Mouse (Mus musculus) spleen, postnatal 10 days (tissue): Measurements from ENCODE around the gene Egf.
"Not testable (repeated sequence)": the region's sequence is repeated elsewhere in the genome, so short reads cannot be mapped to it uniquely, and the experiment has no call there.

ENCODE experiments used
- DNase-seq, 2 experiments: peaks; one replicate each; pipeline ENCODE4 v3.0.0; 2021 to 2022; ENCODE audit warnings: low spot score in 2 of 2

Egf gene

DNA sequence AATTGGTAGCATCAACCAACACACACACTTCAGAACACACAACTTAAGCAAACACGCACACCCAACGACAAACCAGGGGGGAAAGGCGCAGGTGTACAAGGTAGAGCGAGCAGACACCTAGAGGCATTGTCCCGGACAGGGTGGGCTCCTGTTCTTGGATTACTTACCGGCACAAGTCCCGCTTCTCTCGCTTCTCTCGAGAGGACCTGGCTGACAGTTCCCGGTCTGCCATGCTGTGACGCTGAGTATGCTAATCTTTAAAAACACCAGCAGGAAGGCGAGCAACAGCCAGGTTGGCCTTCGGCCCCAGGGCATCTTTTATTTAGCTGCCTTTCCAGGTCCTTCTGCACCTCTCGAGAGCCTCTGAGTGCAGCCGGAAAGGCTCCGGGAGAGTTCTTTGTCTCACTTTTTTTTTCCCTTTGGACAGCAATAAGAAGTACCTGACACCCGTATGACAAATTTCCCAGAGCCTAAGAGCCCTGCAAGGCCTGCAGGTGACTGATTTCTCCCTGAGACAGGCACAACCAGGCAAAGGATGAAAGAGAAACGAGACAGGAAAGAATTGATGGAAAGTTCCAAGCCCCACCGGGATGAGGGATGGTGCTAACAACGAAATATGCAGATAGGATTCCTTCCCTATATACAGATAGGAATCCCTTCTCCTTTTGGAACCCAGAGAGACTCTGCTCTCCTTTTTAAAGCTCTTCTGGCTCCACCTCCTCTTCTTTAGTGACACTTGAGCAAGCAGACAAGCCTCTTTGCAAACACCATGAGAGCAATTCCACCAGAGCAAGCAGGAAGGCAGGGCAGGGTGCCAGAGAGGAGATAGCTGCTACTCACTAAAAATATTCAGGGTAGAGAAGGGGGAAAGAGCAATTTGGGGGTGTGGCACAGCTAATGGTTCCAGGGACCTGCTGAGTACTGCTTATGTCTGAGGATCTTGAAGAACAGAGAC, at the start of gene Egf:
Gene Egf, minus strand, starts transcription at position 667 of the 955 bp plus-strand sequence.
- DNase-seq = no peak

DNA sequence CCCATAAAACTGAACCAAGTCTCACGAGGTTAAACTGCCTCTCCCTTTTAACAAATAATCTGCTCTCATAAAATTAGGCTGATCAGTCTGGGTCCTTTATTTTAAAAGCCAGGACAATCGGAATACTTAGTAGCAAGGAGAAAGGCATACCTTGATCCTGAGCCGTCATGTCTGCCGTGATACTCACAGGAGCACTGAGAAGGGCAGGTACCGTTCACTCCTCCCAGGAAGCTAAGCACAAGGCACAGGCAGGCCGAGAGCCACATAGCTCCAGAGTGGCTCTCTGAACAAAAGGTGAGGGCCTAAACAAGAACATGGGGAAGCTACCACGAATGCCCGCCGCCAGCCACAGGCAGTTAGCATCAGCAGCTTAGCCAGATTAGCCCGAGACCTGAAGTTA, 48.6 kb upstream of the Egf start, which contains the start of gene Lrit3:
Gene Lrit3, minus strand, starts transcription at position 266 of the 400 bp plus-strand sequence.
- no peak for DNase-seq

GRCm38 (mm10) chr3:129799011-129799410, 43.9 kb upstream of the Egf start:
- no peak for DNase-seq

DNA sequence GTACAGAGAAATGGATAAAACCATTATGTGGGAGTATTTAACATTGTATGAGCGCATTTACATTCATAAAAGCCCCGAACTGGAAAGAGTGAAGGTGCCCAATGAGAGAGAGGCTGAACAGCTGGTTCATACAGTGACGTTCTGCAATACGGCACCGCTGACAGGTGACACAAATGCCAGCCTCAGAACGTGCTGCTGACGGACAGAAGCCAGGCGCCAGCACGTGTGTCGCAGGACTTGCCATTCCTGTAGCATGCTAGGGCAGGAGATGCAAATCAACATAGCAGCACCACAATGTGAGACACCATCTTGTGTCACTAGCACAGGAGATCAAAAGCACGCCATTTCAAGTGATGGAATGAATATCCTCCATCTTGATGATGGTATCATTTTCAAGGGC, 43.4 kb upstream of the Egf start:
- DNase-seq = no peak

DNA sequence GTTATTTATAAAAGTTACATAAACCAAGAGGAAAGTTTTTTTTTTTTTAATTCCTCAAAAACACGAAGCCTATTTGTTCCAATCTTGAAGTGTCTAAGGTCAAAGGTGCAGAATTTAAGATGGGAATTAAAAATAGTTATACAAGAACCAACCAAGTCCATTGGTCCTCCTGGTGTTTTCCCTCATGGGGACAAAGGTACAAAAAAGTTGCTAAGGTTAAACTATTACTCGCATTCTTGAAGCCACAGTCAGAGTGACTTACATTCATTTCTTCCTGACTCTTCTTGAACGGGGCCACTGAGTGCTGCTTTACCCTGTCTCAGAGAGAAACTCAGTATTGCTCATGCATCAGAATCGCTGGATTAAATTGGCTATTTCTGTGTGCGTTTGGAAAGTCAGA, 42.2 kb upstream of the Egf start:
- DNase-seq = no peak

DNA sequence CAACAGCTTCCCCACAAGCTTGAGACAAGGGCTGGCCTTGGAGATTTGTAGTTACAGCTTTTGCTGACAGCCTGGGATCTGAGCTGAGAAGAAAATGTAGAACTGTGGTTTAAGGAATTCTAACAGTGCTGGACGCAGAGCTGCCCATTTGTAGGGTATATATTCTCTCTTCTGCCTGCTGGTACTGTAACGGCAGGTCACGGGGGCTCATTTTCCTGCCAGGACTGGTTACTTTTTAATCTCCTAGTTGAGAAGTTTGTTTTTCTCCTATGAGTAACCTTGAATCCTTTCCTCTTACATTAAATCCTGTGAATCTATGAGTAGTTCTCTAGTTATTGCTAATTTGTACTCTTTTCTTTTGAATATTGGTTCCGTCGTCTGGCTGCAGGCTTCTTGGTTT, 38.7 kb upstream of the Egf start:
- no peak for DNase-seq

GRCm38 (mm10) chr3:129782746-129783145, 27.6 kb upstream of the Egf start:
- no peak for DNase-seq

GRCm38 (mm10) chr3:129781435-129781834, 26.3 kb upstream of the Egf start:
- DNase-seq = no peak

DNA sequence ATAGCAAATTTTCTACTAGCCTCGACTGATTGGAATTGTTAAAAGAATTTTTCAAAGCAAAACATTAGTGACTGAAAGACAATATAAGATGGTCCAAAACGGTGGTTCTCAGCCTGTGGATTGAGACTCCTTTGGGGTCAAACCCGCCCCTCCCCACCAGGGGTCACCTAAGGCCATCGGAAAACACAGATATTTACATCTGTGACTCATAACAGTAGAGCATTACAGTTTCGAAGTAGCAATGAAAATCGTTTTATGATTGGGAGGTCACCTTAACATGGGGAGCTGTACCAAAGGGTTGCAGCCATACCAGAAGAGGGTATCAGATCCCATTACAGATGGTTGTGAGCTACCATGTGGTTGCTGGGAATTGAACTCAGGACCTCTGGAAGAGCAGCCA, 16.1 kb upstream of the Egf start:
- no peak for DNase-seq

DNA sequence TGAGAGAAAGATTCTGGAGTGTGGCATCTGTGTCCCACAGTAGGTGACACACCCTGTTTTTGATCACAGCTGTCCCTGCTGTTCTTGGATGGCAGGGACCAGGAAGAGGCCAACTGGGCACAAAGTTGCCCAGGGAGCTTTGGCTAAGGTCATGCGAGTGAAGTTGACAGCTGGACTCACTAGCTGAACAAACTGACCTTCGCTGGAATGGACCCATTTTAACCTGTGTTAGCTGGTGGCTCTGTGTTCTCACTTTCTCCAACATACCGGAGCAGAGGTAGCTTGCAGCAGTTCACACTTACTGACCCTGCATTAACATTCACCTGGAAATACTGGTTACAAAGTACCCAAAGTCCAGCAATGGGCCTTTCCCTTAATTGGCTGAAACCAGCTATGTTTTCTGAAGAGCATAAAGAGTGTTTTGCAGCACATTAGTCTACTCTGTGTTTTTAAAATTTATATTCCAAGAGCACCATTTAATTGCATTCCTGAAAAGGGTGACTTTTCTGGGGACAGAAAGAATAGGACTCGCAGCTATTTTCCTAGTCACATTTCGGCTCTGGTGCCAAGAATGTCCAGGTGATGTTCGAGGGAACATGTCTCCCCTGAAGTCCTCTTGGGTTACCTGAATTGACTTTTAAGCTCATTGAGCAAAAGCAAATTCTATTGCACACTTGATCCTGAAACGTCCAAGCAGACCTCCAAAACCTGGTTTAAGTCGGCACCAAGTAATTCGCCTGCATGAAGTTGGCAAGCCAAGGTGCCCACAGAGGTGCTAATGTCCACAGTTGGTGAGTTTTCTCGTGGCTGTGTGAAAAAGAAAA, 12.1 kb upstream of the Egf start:
- no peak for DNase-seq

DNA sequence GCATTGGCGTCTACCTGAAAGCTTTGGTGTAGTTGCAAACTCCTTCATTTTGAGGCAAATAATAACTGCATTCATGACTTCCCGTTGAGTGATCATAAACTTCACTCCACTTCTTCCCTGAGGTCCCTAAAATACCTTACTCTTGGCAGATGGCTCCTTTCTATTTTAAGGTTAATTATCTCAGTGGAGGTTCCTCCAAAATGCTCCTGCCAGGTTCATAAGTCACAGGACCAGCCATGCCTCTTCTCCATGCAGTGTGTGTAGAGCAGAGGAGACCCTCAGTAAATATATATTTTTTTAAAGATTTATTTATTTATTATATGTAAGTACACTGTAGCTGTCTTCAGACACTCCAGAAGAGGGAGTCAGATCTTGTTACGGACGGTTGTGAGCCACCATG, 11.0 kb upstream of the Egf start:
- DNase-seq = no peak

GRCm38 (mm10) chr3:129757599-129757998, 2.5 kb upstream of the Egf start:
- not testable (repeated sequence) for DNase-seq

- peak; percentile 22 to 64 for DNase-seq
Observed at GRCm38 (mm10) chr3:129744803-129745202, 10.3 kb downstream of the Egf start.

DNA sequence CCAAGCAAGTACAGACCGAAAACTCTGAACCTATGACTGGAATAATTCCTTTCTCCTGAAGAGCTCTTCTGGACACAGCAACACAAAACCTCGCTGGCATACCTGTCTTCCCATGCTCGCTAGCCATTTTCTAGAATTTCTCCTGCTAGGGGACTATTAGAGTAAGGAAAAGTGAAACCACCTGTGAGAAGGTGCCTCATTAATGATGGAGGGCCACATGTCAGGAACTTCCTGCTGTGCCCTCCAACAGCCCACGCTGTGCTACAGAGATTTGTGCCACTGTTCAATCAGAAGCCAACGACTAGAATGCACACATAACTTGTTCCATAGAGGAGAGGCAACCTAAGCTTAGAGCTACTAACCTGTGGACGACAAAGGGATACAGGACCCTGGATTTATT, 12.3 kb downstream of the Egf start:
- no peak for DNase-seq

DNA sequence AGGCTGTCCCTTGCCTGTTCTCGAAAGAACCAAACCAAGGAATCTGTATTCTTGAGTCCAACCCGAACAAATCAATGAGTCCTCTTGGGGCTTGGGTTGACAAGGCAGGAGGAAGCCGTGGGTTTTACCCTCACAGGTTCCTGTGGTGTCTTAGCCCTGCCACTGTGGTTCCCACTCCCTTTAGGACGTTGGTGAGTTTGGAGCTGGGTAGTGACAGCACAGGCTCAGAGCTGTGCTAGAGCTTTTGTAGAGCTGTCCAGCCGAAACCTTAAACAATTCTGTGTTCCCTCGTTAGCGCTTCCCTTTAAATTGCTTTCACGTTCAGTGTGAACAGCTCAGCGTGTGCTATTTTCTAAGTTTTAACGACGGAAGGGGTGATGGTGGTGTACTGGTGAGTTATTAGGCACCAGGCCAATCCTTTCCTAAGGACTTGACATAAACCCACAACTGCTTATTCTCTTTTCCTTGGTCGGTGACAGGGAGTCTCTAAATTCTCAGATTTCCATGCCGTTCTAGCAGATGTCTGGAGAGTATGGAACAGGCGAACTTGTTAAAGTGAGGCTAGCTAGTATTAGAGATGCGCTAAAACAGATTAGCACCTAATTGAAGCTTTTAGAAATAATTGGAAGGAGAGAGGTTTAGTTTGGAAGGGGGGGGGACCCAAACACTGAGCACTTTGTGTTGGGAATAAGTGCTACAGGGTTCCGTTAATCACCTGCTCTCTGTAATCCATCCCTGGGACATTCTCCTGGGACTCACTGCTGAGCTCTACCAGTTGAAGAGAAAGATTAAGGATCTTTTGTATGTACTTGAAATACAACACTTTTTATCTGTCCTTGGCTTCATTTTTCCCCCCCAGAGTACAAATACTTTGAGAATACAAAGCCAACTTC, 16.6 kb downstream of the Egf start:
- no peak for DNase-seq

DNA sequence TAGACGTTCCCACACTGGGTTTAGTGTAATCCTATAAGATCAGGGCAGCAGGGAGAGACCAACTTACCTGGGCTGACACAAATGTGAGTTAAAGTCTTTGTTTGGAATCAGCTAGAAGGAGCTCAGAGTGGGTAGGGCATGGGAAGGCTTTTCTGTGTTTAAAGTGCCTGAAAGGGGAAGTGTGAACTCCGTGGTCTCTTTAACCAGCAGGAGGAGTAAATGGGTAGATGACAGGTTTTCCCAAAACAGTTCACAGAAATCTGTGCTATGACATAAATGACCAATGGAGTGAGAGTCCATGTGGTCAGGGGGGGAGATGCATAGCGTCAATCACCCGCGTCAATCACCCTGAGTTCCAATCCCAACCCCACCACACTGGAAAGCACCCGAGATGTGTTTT, 23.5 kb downstream of the Egf start:
- no peak for DNase-seq

DNA sequence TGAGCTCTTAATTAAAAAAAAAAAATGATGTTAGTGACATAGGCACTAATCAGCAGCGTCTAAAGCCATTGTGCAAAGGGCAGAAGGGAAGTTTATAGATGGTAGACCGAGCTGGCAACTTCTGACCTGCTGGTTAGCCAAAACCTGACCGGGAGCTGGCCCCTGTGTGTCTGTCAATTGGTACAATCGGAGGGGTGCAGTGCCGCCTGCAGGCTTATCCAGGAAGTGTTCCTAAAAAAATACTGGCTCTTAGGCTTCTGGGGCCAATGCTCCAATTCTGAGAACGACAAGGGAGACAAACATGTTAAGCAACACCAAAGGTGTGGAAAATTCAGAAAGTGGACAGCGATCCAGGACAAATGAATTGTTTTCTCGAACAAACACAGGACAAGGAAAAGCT, 24.7 kb downstream of the Egf start:
- peak; percentile 18 to 49 for DNase-seq

GRCm38 (mm10) chr3:129729916-129730315, 25.2 kb downstream of the Egf start:
- no peak for DNase-seq

DNA sequence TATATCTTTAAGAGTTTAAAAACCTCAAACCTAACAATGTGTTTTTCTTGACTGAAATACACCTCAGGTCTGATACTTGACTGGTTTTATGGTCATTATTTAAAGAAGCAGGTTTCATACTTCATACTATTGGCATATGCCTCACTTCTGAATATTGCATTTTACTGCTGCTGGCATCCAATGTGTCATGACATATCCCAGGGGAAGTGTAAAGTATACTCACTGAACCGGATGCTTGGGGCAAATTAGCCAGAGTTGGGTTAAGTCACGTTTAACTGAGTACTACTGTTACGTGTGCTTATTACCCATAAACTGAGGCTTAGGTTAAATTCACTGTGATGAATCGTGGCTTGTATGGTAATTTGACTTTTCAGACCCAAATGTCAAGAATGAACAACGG, 29.5 kb downstream of the Egf start:
- DNase-seq = no peak

DNA sequence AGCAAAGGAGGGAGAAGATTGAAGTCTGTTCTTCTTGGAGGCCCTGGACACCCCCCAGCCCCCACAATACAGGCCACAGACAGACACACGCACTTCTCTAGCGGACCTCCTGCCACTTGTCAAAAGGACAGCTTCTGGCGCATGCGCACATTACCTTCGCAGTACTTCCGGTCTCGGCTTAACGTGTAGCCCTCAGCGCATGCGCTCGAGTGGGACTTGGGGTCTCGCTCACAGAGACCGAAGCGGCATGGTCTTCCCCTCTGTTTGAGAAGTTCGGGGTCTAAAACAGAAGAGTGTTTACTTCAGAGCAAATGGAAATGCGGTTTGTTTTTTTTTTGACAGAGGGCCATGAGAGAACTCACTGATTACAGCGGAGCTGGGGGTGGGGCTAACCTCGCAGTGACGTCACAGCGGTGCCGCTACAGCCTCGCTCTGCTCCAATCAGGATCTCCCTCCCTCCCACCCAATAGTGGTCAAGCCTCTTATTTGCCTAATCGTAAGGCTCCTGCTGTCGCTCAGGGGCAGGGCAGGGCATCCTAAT, 30.1 kb downstream of the Egf start:
- DNase-seq = peak; percentile 87 to 93

- peak in 1 of 2 experiments; percentile 10 for DNase-seq
Observed at GRCm38 (mm10) chr3:129724505-129724904, 30.6 kb downstream of the Egf start.
